Comparison of ENCODE assay signal across 9 mouse cellular contexts in genomic region chr1:135154011-135154410, GRCm38 (mm10). TPM values are rescaled to one million over a fixed set of nuclear protein-coding genes. Genes with fewer than 3 reads are reported as not detected.
DNase-seq lines count a peak whose midpoint lies in the region; ATAC-seq and TF ChIP-seq lines count a peak whose summit lies in the region.
"Had no signal": no experiment of that assay in that cellular context is flagged by ENCODE, and none has a peak within 500 bp of the region (broad histone marks: within the 10 kb centered on the region; RNA-seq: fewer than 3 reads in every experiment).

No protein-coding gene starts in this region.

- H3K36me3 ChIP-seq in heart, embryonic 15.5 days, result 0 out of 2 replicates have a peak, but pooled peaks cover 4% of the 10 kb centered on the region
- H3K36me3 ChIP-seq in hindbrain, embryonic 15.5 days, result peaks cover 20% of the 10 kb centered on the region
- peaks cover 40% of the 10 kb centered on the region for H3K36me3 ChIP-seq in midbrain, embryonic 14.5 days (ENCODE audit: control insufficient read depth, insufficient read depth, low read length)

- no peak for TF ChIP-seq CTCF in cortical plate, adult 2 months (IDR thresholded peaks at IDR 0.05; ENCODE audit: extremely low read depth, insufficient read depth, low read length)

- no peak for TF ChIP-seq POLR2A in cortical plate, adult 2 months (IDR thresholded peaks at IDR 0.05; ENCODE audit: extremely low read depth, insufficient read depth, low read length)

- H3K4me2 ChIP-seq in heart, embryonic 15.5 days, result peak overlapping the region; percentile 58
- H3K4me2 ChIP-seq in hindbrain, embryonic 15.5 days, result peak overlapping the region; percentile 39
- peak overlapping the region; percentile 48 for H3K4me2 ChIP-seq in midbrain, embryonic 14.5 days (ENCODE audit: low read length)

- H3K4me3 ChIP-seq in heart, embryonic 15.5 days, result peak overlapping the region; percentile 14; the same call in 1 of the 2 replicates
- peak overlapping the region; percentile 16; the same call in 1 of the 2 replicates for H3K4me3 ChIP-seq in cortical plate, adult 2 months (ENCODE audit: insufficient read depth, low read length)
- H3K4me3 ChIP-seq in hindbrain, embryonic 15.5 days, result no peak overlapping the region
- H3K4me3 ChIP-seq in midbrain, embryonic 14.5 days (replicated peaks; ENCODE audit: low read depth, low read length), result 0 out of 2 replicates have a peak overlapping the region, but pooled peaks have one; percentile 7
- H3K4me3 ChIP-seq: myocyte had no signal

- H3K27ac ChIP-seq in heart, embryonic 15.5 days, result no peak overlapping the region
- H3K27ac ChIP-seq in cortical plate, adult 2 months (ENCODE audit: insufficient read depth, low read length), result peak overlapping the region; percentile 8; the same call in 1 of the 2 replicates
- peak overlapping the region; percentile 89 for H3K27ac ChIP-seq in hindbrain, embryonic 15.5 days (replicated peaks)
- H3K27ac ChIP-seq in midbrain, embryonic 14.5 days (replicated peaks; ENCODE audit: low read depth, low read length), result peak overlapping the region; percentile 93

- DNase-seq in heart, postnatal 25 days (ENCODE audit: low spot score), result no peak
- no peak for DNase-seq in midbrain, embryonic 14.5 days
- DNase-seq in thymus, postnatal 25 days, result no peak

- H3K27me3 ChIP-seq in heart, embryonic 15.5 days, result peaks cover 31% of the 10 kb centered on the region
- no peaks in the 10 kb centered on the region for H3K27me3 ChIP-seq in hindbrain, embryonic 15.5 days
- H3K27me3 ChIP-seq in midbrain, embryonic 14.5 days (ENCODE audit: control insufficient read depth, insufficient read depth, low read length), result no peaks in the 10 kb centered on the region

- no peaks in the 10 kb centered on the region for H3K9me3 ChIP-seq in heart, embryonic 15.5 days (replicated peaks)
- H3K9me3 ChIP-seq in hindbrain, embryonic 15.5 days, result no peaks in the 10 kb centered on the region
- H3K9me3 ChIP-seq in midbrain, embryonic 14.5 days (ENCODE audit: control insufficient read depth, low read length), result no peaks in the 10 kb centered on the region

- peaks cover 37% of the 10 kb centered on the region for H3K4me1 ChIP-seq in heart, embryonic 15.5 days (replicated peaks)
- peaks cover 2% of the 10 kb centered on the region for H3K4me1 ChIP-seq in cortical plate, adult 2 months (ENCODE audit: control insufficient read depth, insufficient read depth, low read length)
- H3K4me1 ChIP-seq in hindbrain, embryonic 15.5 days (replicated peaks), result peaks cover 49% of the 10 kb centered on the region
- peaks cover 24% of the 10 kb centered on the region for H3K4me1 ChIP-seq in midbrain, embryonic 14.5 days (ENCODE audit: control insufficient read depth, insufficient read depth, low read length)

- intact Hi-C loops in heart, postnatal 25 days (cut with DNase I), result loop anchor here (2.0 kb wide), 1 partner anchor 215 kb away; no protein-coding TSS in a partner anchor

- 31% methylated on average over 13 of the region's 13 CpGs for WGBS in heart, embryonic 15.5 days
- WGBS in hindbrain, embryonic 15.5 days, result 17% methylated on average over 13 of the region's 13 CpGs
- 10% methylated on average over 13 of the region's 13 CpGs for WGBS in midbrain, embryonic 14.5 days

- ATAC-seq in heart, embryonic 15.5 days (replicated peaks; ENCODE audit: insufficient number of reproducible peaks, insufficient read depth, low FRiP score, low read depth), result no peak
- ATAC-seq in hindbrain, embryonic 15.5 days (ENCODE audit: low FRiP score, low read depth), result peak; percentile 8; the same call in 1 of the 2 replicates
- ATAC-seq in midbrain, embryonic 14.5 days (ENCODE audit: low FRiP score, low TSS enrichment), result no peak
- no peak for ATAC-seq in megakaryocyte, adult 5-6 weeks (ENCODE audit: poor library complexity, severe bottlenecking)
- ATAC-seq in activated CD4-positive, CD25-positive, alpha-beta regulatory T cell, adult 4 months, result no peak

- H3K9ac ChIP-seq in heart, embryonic 15.5 days, result no peak overlapping the region
- H3K9ac ChIP-seq in hindbrain, embryonic 15.5 days, result peak overlapping the region; percentile 26; the same call in 1 of the 2 replicates
- peak overlapping the region; percentile 57 for H3K9ac ChIP-seq in midbrain, embryonic 14.5 days (replicated peaks; ENCODE audit: low read length)

RNA-seq across cellular contexts. Expression of gene Arl8a, which starts 7.4 kb away (rescaled TPM):
- 34.0 and 45.6 TPM in 2 replicates for polyA plus RNA-seq in heart, embryonic 15.5 days (2015; fragmentation: Nextera tagmentation; extraction: Ambion mirVana)
- total RNA-seq in heart, postnatal 25 days (2021), result 10 to 100 TPM; 17.9 to 20.3 TPM
- polyA plus RNA-seq in cortical plate, adult 2 months (2012; rRNA removed), result 354 and 358 TPM in 2 replicates
- 343 and 418 TPM in 2 replicates for polyA plus RNA-seq in hindbrain, embryonic 15.5 days (2015; fragmentation: Nextera tagmentation; extraction: Ambion mirVana)
- 322 and 380 TPM in 2 replicates for polyA plus RNA-seq in midbrain, embryonic 14.5 days (2014; fragmentation: Nextera tagmentation; extraction: Ambion mirVana)
- 83.3 and 93.2 TPM in 2 replicates for total RNA-seq in megakaryocyte, adult 5-6 weeks (2015)
- total RNA-seq in megakaryocyte, adult 5-6 weeks (2017), result 37.1 and 49.1 TPM in 2 replicates
- 10 to 100 TPM; 10.3 to 10.6 TPM for polyA plus RNA-seq in activated CD4-positive, CD25-positive, alpha-beta regulatory T cell, adult 4 months (2017; shearing (Covaris generic))

RNA-seq across cellular contexts. Expression of gene Gpr37l1, which starts 13.5 kb away (rescaled TPM):
- polyA plus RNA-seq in heart, embryonic 15.5 days (2015; fragmentation: Nextera tagmentation; extraction: Ambion mirVana), result 0.06 TPM in 1 of 2 replicates, not detected in the other
- 1 to 10 TPM in 1 of 2 experiments, under 1 TPM in 1; 0.81 to 1.1 TPM for total RNA-seq in heart, postnatal 25 days (2021)
- polyA plus RNA-seq in cortical plate, adult 2 months (2012; rRNA removed), result 324 and 331 TPM in 2 replicates
- 1.4 and 2.5 TPM in 2 replicates for polyA plus RNA-seq in hindbrain, embryonic 15.5 days (2015; fragmentation: Nextera tagmentation; extraction: Ambion mirVana)
- polyA plus RNA-seq in midbrain, embryonic 14.5 days (2014; fragmentation: Nextera tagmentation; extraction: Ambion mirVana), result 0.30 and 0.34 TPM in 2 replicates
- not detected in 2 replicates for total RNA-seq in megakaryocyte, adult 5-6 weeks (2015)
- not detected in 2 replicates for total RNA-seq in megakaryocyte, adult 5-6 weeks (2017)
- not detected for polyA plus RNA-seq in activated CD4-positive, CD25-positive, alpha-beta regulatory T cell, adult 4 months (2017; shearing (Covaris generic))

RNA-seq across cellular contexts. Expression of gene Ptpn7, which starts 21.5 kb away (rescaled TPM):
- 1.8 and 10.2 TPM in 2 replicates for polyA plus RNA-seq in heart, embryonic 15.5 days (2015; fragmentation: Nextera tagmentation; extraction: Ambion mirVana)
- total RNA-seq in heart, postnatal 25 days (2021), result under 1 TPM; 0.44 to 0.50 TPM
- polyA plus RNA-seq in cortical plate, adult 2 months (2012; rRNA removed), result 0.08 and 0.86 TPM in 2 replicates
- 0.29 and 0.45 TPM in 2 replicates for polyA plus RNA-seq in hindbrain, embryonic 15.5 days (2015; fragmentation: Nextera tagmentation; extraction: Ambion mirVana)
- 0.27 and 0.62 TPM in 2 replicates for polyA plus RNA-seq in midbrain, embryonic 14.5 days (2014; fragmentation: Nextera tagmentation; extraction: Ambion mirVana)
- 25.5 and 29.5 TPM in 2 replicates for total RNA-seq in megakaryocyte, adult 5-6 weeks (2015)
- 49.7 and 54.2 TPM in 2 replicates for total RNA-seq in megakaryocyte, adult 5-6 weeks (2017)
- 100 to 1,000 TPM; 155 to 193 TPM for polyA plus RNA-seq in activated CD4-positive, CD25-positive, alpha-beta regulatory T cell, adult 4 months (2017; shearing (Covaris generic))

RNA-seq across cellular contexts. Expression of gene Lgr6, which starts 48.9 kb away (rescaled TPM):
- polyA plus RNA-seq in heart, embryonic 15.5 days (2015; fragmentation: Nextera tagmentation; extraction: Ambion mirVana), result 3.4 and 5.9 TPM in 2 replicates
- 10 to 100 TPM; 14.6 to 17.5 TPM for total RNA-seq in heart, postnatal 25 days (2021)
- 1.5 and 1.6 TPM in 2 replicates for polyA plus RNA-seq in cortical plate, adult 2 months (2012; rRNA removed)
- 1.2 and 1.4 TPM in 2 replicates for polyA plus RNA-seq in hindbrain, embryonic 15.5 days (2015; fragmentation: Nextera tagmentation; extraction: Ambion mirVana)
- polyA plus RNA-seq in midbrain, embryonic 14.5 days (2014; fragmentation: Nextera tagmentation; extraction: Ambion mirVana), result 0.87 and 0.98 TPM in 2 replicates
- total RNA-seq in megakaryocyte, adult 5-6 weeks (2015), result not detected in 2 replicates
- not detected in 2 replicates for total RNA-seq in megakaryocyte, adult 5-6 weeks (2017)
- not detected for polyA plus RNA-seq in activated CD4-positive, CD25-positive, alpha-beta regulatory T cell, adult 4 months (2017; shearing (Covaris generic))

Comparison
In these comparisons a context has a peak if more than half of its experiments do, and no peak if none do; other contexts are left out.
1. RNA of gene Gpr37l1, which starts 13.5 kb away (polyA plus RNA-seq): 324 to 331 TPM in cortical plate, adult 2 months; 1.4 to 2.5 TPM in hindbrain, embryonic 15.5 days, 0.30 to 0.34 TPM in midbrain, embryonic 14.5 days, 0.06 TPM in heart, embryonic 15.5 days and not detected in activated CD4-positive, CD25-positive, alpha-beta regulatory T cell, adult 4 months; every median in the first group is over 10 times any median in the second.
2. RNA of gene Ptpn7, which starts 21.5 kb away (polyA plus RNA-seq): 155 to 193 TPM in activated CD4-positive, CD25-positive, alpha-beta regulatory T cell, adult 4 months; 1.8 to 10.2 TPM in heart, embryonic 15.5 days, 0.08 to 0.86 TPM in cortical plate, adult 2 months, 0.27 to 0.62 TPM in midbrain, embryonic 14.5 days and 0.29 to 0.45 TPM in hindbrain, embryonic 15.5 days; every median in the first group is over 10 times any median in the second.
3. Peak in every context shown above with its lines, with median percentiles within 50 percentile points of each other: H3K4me2 ChIP-seq.